Mouse (Mus musculus) heart, adult 2 months (tissue): ENCODE measurements around the gene Bnc1. TPM values are rescaled to one million over a fixed set of nuclear protein-coding genes. Genes with fewer than 3 reads are reported as not detected.

ENCODE experiments used
- DNase-seq, 2 experiments: peaks; one replicate each; pipeline ENCODE4 v3.0.0; 2021
- H3K27ac ChIP-seq: fragments of 200-600 bp; 2 replicates; pipeline ENCODE4 v1.8.1; 2022
- H3K27me3 ChIP-seq: fragments of 200-500 bp; 2 replicates; pipeline ENCODE4 v1.6.1; 2012; ENCODE audit warnings: mild to moderate bottlenecking, low read length, inconsistent platforms, mixed read lengths; ENCODE audit not compliant: control insufficient read depth, insufficient read depth
- H3K36me3 ChIP-seq: fragments of 200-500 bp; 2 replicates; pipeline ENCODE4 v1.6.1; 2012; ENCODE audit warnings: low read length, inconsistent platforms; ENCODE audit not compliant: control insufficient read depth, insufficient read depth
- H3K4me1 ChIP-seq: fragments of 200-500 bp; 2 replicates; pipeline ENCODE4 v1.6.1; 2011; ENCODE audit warnings: low read length; ENCODE audit not compliant: control insufficient read depth, insufficient read depth
- H3K4me3 ChIP-seq: fragments of 200-600 bp; 2 replicates; pipeline ENCODE4 v1.8.1; 2022
- H3K79me2 ChIP-seq: fragments of 200-500 bp; replicated peaks from 2 replicates; pipeline ENCODE4 v1.6.1; 2012; ENCODE audit warnings: mild to moderate bottlenecking, inconsistent platforms, low read length, moderate library complexity, mixed read lengths; ENCODE audit not compliant: control insufficient read depth, insufficient read depth
- H3K9ac ChIP-seq: fragments of 200-500 bp; 2 replicates; pipeline ENCODE4 v1.6.1; 2012; ENCODE audit warnings: low read depth, mild to moderate bottlenecking, control low read depth, inconsistent platforms, low read length, mixed read lengths
- CTCF ChIP-seq: fragments of 200-600 bp; IDR thresholded peaks from 2 replicates; pipeline ENCODE4 v1.8.1; 2022; ENCODE audit warnings: antibody characterized with exemption, mild to moderate bottlenecking, moderate library complexity
- EP300 ChIP-seq: fragments of 200-500 bp; IDR thresholded peaks from 2 replicates; pipeline ENCODE4 v1.6.1; 2011; ENCODE audit warnings: low read depth, low read length, control low read depth; ENCODE audit not compliant: insufficient read depth
- POLR2A ChIP-seq: fragments of 200-500 bp; IDR thresholded peaks from 2 replicates; pipeline ENCODE4 v1.6.1; 2011; ENCODE audit warnings: mild to moderate bottlenecking, low read depth, low read length, control low read depth; ENCODE audit not compliant: insufficient read depth
- WGBS: fragments of 180-500 bp; shearing (Covaris S2); methylation state at CpG from one replicate; pipeline ENCODE4 v1.1.7; 2018; 5-methylcytosine and 5-hydroxymethylcytosine counted together
- intact Hi-C: fragments of 180-260 bp; cut with DNase I; formaldehyde crosslinking; loops from one replicate; pipeline ENCODE4 v1.15.1; 2025
- polyA plus RNA-seq: library from polyadenylated mRNA; depleted of rRNA; stranded (reverse); fragments of >200 nt; gene quantifications from 2 replicates; pipeline ENCODE4 v1.2.3, GENCODE M21; 2012
- total RNA-seq, 2 experiments: library from RNA; stranded (reverse); gene quantifications; 2 replicates each; pipeline ENCODE4 v1.2.3; 2021

Bnc1 gene
- total and polyA plus RNA-seq, 3 experiments, result 0.57 to 1.4 (median 0.82) TPM

DNA sequence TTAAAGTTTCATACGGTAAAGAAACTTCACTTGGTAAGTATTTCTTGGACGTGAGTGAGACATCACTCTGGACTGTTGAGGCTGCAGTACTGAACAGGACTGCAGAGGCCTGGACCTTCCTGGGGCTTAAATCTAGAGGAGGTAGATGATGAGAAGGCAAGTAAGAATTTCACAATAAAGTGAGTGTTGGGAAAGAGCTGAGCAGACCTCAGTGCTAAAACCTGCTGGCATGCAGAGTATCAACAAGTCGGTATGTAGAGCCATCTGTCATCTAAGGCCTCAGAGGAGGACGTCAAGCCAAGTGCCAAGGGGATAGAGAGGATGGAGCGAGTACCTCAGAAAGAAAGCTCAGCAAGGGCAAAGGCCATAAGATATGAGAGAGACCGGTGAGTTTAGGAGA lies 8.4 kb downstream of the Bnc1 start:
- no peaks in the 10 kb centered on the region for H3K36me3 ChIP-seq
- no peak for TF ChIP-seq EP300
- TF ChIP-seq POLR2A, result no peak
- no peak for TF ChIP-seq CTCF

DNA sequence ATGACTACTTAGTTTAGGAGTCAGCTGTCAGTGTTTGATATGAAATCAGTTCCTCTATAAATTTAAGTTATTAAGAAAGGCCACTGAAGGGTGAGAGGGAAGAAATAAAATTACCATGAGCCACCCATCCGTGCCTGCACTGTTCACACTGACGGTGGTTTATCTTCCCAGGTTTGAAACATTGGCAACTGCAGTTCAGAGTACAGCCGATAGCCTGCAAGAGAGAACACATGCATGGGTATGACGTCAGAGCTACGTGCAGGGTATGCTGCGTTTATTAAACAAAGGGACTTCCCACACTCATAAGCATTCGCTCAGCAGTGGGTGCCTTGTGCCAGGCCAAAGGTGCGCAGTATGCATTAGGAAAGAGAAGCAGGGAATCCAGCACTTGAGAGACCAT lies 13.8 kb downstream of the Bnc1 start:
- TF ChIP-seq CTCF (no peak), POLR2A (no peak)
- H3K9ac ChIP-seq, result no peak overlapping the region
- 73% methylated on average over 8 of the region's 8 CpGs for WGBS
- intact Hi-C loops, result no loop called here
- no peaks in the 10 kb centered on the region for H3K36me3 ChIP-seq
- no peaks in the 10 kb centered on the region for H3K79me2 ChIP-seq
- no peaks in the 10 kb centered on the region for H3K27me3 ChIP-seq
- no peak overlapping the region for H3K4me3 ChIP-seq
- H3K27ac ChIP-seq, result no peak overlapping the region
- no peak for DNase-seq
- no peaks in the 10 kb centered on the region for H3K4me1 ChIP-seq

More for the DNA sequence above, 8.4 kb downstream of the Bnc1 start:
- intact Hi-C loops, result no loop called here
- Histone ChIP-seq H3K27ac (no peak overlapping the region), H3K4me1 (no peaks in the 10 kb centered on the region), H3K4me3 (no peak overlapping the region), H3K27me3 (no peaks in the 10 kb centered on the region), H3K9ac (no peak overlapping the region), H3K79me2 (no peaks in the 10 kb centered on the region)
- WGBS, result 73% methylated on average over 6 of the region's 6 CpGs
- DNase-seq, result no peak

DNA sequence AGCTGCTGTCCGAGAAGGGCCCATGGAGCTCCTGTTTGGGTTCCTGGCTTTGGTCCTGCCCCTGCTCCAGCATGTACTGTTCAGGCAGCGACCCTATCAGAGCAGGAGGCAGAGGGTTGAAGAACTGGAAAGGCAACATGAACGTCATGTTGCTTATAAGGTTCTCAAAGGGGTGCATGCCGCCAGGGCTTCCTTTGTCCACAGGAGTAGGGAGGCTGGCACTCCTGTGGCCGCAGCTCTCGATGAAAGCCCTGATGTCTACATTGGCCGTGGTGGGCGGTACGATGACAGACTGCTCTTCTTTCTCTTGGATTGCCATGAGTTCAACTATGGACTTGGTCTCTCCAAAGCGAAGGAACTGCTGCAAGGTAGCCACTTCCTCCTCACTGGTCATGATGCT lies 17.5 kb downstream of the Bnc1 start:
- 88% methylated on average over 10 of the region's 10 CpGs for WGBS
- TF ChIP-seq CTCF (no peak), EP300 (no peak), POLR2A (no peak)
- intact Hi-C loops, result no loop called here

DNA sequence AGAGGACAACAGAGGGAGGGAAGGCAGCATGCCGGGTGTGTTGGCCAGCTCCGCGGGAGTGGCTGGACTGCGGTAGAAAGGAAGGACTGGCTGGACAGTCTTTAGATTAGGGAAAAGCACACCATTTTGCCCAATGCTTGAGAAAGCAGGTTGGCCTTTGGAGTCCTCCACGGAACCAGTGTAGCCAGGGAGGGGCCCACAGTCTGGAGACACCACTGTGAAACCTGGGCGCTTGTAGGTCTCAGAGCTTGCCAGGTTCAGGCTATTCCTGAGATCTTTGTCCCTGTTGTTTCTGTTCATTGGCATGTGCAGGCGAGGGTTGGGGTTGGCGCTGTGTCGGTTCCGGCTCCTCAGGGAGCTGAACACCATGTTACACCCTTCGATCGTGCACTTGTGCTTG lies 18.2 kb downstream of the Bnc1 start:
- Histone ChIP-seq H3K4me1 (no peaks in the 10 kb centered on the region), H3K79me2 (no peaks in the 10 kb centered on the region), H3K27me3 (no peaks in the 10 kb centered on the region), H3K27ac (no peak overlapping the region), H3K9ac (no peak overlapping the region), H3K36me3 (no peaks in the 10 kb centered on the region), H3K4me3 (no peak overlapping the region)
- TF ChIP-seq EP300, result no peak
- intact Hi-C loops, result no loop called here
- WGBS, result 85% methylated on average over 12 of the region's 12 CpGs
- DNase-seq, result no peak

More for the DNA sequence above, 17.5 kb downstream of the Bnc1 start:
- no peaks in the 10 kb centered on the region for H3K27me3 ChIP-seq
- H3K4me3 ChIP-seq, result no peak overlapping the region
- DNase-seq, result no peak
- H3K27ac ChIP-seq, result no peak overlapping the region
- H3K9ac ChIP-seq, result no peak overlapping the region
- H3K79me2 ChIP-seq, result no peaks in the 10 kb centered on the region
- H3K4me1 ChIP-seq, result no peaks in the 10 kb centered on the region
- H3K36me3 ChIP-seq, result no peaks in the 10 kb centered on the region

DNA sequence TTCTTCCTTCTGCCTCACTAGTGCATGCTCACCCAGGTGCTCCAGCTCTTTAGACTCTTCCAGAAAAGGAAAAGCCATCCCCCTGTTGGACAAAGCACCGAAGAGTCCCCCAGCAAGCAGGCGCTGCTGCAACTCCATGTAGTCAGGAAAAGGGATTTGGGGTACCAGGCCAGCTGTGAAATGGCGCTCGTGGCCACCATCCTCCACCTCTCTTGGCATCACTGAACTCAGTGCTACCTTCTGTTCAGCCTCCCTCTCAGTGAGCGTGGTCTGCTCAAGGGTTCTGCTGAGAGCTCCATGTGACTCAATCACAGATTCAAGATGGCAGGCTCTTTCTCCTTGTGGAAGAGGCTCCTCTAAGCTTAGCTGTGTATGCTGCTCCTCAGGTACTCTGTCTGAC lies 18.8 kb downstream of the Bnc1 start:
- no peaks in the 10 kb centered on the region for H3K4me1 ChIP-seq
- no peak overlapping the region for H3K4me3 ChIP-seq
- WGBS, result 86% methylated on average over 5 of the region's 5 CpGs
- no peak for DNase-seq
- no peaks in the 10 kb centered on the region for H3K36me3 ChIP-seq
- no peaks in the 10 kb centered on the region for H3K27me3 ChIP-seq
- no peak for TF ChIP-seq POLR2A
- no peak for TF ChIP-seq EP300
- no peak for TF ChIP-seq CTCF
- intact Hi-C loops, result no loop called here
- H3K79me2 ChIP-seq, result no peaks in the 10 kb centered on the region
- H3K27ac ChIP-seq, result no peak overlapping the region
- no peak overlapping the region for H3K9ac ChIP-seq

DNA sequence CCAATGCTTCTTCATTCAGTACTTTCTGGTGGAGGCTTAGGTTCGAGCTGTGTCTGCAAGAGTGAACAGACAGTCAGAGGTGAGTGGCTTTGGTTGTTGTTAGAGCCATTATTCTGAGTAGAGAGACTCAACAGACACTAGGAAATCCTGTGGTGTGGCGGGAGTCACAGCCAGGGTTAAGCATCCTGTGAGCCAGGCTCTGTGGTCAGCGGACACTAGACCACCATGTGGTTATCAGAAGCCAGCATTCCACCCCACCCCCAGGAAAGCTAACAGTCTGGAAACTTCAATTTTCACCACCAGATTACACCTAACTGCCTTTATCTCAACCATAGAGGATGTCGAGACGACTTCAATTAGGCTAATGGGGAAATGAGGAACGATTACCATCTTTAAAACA lies 23.1 kb downstream of the Bnc1 start:
- Histone ChIP-seq H3K4me1 (no peaks in the 10 kb centered on the region), H3K36me3 (no peaks in the 10 kb centered on the region), H3K4me3 (no peak overlapping the region), H3K27ac (no peak overlapping the region), H3K79me2 (no peaks in the 10 kb centered on the region), H3K27me3 (no peaks in the 10 kb centered on the region), H3K9ac (no peak overlapping the region)
- intact Hi-C loops, result no loop called here
- no peak for DNase-seq
- no peak for TF ChIP-seq POLR2A
- TF ChIP-seq EP300, result no peak
- TF ChIP-seq CTCF, result no peak
- 30% methylated on average over 6 of the region's 6 CpGs for whole genome bisulfite sequencing
